Mouse (Mus musculus) cerebellum, adult (tissue): ENCODE data around the gene Tacc2.

ENCODE experiments used
- ATAC-seq: cut with Nextera tagmentation; 2 replicates; pipeline ENCODE4 v1.9.2; 2017; ENCODE audit warnings: mild to moderate bottlenecking, moderate library complexity, mixed read lengths; ENCODE audit not compliant: insufficient number of reproducible peaks, low FRiP score, low TSS enrichment

The Tacc2 gene

DNA sequence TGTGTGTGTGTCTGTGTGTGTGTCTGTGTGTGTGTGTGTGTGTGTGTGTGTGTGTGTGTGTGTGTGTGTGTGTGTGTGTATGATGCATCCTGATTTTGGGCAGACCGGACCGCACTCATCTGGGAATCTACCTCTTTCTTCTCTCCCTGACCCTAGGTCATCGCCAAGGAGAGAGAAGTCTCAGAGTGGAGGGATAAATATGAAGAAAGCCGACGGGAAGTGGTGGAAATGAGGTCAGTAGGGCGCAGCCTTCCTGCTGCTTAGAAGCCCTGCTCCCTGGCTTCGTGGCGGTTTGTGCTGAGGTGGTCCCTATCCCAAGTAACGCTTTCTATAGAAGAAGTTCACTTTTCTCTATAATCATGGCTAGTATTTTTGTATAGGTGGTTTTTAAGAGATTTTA is 174.4 kb downstream of the Tacc2 start:
- no peak for ATAC-seq

DNA sequence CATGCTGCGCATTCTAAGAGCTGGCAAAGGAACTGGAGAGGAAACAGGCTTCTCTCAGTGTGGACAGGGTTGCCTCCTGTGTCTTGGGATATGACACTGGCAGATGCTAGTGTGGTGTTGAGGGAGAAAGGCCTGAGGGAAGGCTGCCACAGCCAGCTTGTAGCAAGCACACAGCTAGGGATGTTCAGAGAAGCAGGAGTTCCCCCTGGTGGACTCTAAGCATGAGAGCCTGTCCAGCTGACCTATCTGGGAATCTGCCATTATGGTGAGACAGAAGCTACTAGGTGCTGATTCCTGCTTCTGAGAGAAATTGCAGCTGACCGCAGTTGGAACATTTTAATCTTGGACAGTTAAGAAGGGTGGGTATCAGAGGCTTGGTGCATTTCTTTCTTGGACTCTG is 177.6 kb downstream of the Tacc2 start:
- ATAC-seq = peak; percentile 80; the same call in 1 of the 2 replicates

DNA sequence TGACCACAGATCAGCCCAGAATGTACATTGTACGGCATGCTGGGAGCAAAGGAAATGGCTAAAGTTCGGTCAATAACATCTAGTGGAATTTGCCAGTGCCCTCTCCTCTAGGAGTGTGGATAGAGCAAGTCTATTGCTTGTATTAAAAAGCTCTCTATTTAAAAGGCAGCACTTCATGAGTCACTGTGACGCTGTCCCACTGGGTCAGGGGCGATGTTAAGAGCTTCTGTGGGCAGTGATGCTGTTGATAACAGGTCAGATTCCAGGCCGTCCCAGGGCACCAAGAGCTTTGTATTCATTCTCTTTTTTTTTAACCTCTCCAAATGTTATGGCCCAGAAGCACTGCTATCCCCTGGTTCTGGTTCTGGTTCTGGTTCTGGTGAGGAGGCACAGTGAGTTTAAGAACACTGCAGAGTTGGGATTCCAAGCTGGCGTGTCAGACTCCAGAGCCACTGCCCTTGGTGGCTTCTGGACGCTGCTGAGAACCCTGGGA is 179.2 kb downstream of the Tacc2 start:
- ATAC-seq = no peak

DNA sequence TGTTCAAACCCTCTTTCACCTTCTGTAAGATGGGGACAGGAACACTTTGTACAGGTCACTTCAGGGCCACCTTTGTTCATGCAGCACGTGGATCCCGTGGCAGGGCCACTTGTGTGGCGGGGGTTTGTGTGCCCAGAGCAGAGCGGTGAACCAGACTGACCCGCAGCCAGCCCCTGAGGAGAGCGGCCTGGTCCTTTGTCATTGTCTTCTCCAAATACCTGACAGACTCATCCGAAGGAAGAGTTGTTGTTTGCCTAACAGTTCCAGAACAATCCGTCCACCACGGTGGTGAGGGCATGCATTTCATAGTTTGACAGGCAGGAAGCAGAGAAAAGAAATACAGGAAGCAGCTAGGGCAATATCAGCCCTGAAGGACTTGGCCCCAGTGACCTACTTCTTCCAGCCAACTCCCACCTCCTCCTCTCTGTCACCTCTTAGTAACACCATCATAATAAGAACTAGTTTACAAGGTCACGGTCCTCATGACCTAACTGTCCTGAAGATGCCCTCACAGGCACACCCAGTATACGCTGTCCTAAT is 180.2 kb downstream of the Tacc2 start:
- ATAC-seq = no peak

DNA sequence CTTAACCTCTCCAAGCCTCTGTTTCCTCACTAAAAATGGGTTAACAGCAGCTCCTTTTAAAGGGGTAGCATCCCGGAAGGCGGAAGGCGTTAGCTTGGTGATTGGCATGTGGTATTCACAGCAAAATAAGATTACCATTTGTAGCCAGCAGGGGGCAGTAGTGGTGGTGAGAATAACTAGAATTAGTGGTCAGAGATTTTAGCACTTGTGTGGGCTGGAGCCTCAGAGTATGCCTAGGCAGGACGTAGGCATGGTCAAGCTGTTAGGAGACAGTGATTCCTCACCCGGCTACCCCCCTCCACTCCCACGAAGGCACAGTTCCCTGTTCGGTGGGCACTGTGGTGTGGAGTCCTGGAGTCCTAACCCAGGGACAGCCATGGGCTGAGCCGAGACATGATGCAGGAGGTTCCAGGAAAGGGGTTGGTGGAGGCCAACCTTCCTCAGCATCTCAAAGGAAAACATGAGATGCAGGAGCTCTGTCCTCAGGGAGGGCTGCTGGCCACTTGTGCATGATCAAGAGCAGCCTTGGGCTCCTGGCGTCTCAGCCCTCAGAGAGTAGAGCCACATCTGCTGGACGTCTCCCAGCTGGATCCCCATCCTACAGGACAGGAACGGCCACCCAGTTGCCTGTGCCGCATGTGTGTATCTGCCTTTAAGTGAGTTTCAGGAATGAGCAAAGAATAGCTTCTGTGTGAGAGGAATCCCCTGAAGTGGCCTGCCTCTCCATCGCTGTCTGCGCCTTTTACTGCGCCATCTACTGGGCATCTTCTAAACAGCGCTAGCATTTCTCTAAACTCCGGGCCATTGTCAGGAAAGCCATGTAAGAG is 185.0 kb downstream of the Tacc2 start:
- ATAC-seq = peak; percentile 71; the same call in 1 of the 2 replicates

DNA sequence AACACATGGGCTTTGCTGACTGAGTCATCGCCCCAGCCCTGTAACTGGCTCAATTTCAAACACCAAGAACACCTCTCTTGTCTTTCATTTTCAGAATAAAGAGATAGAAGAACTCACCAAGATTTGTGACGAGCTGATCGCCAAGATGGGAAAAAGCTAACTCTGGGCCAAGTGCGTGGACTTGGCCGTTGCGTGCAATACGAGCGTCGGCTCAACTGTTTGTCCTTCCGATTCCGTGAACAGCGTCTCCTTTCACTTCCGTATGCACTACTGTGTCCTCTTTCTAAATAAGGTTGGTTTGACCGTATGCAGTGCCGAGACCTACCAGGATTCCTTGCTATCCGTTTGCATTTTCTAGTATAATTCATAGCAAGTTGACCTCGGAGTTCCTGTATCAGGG is 186.9 kb downstream of the Tacc2 start:
- no peak for ATAC-seq

DNA sequence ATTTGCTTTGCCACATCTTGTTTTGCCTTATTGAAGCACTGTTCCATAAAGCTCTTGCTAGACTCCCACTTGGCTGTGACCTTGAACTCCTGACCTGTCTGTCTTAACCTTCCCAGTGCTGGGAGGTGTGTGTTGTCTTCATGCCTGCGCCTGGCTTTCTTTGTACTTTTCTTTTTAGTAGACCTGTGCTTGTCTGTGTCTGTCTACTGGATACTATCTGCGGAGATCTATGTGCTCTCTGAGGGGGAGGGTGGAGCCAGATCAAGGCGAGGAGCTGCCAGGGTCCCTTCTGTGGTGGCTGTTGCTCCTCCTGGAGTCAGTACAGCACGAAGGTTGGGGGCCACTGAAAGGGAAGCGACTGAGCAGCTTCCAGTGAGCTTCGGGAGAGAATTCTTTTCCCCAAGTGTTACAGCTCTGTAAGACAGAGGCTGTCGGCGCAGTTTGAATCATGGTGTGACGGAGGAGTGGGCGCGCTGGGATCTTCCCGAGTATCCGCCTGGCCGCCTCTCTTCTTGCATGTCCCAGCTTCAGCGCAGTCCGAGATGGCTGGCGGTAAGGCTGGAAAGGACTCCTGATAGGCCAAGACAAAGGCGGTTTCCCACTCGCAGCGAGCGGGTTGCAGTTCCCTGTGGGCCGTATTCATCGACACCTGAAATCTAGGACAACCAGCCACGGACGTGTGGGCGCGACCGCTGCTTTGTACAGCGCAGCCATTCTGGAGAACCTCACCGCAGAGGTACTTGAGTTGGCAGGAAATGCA is 189.4 kb downstream of the Tacc2 start:
- no peak for ATAC-seq

DNA sequence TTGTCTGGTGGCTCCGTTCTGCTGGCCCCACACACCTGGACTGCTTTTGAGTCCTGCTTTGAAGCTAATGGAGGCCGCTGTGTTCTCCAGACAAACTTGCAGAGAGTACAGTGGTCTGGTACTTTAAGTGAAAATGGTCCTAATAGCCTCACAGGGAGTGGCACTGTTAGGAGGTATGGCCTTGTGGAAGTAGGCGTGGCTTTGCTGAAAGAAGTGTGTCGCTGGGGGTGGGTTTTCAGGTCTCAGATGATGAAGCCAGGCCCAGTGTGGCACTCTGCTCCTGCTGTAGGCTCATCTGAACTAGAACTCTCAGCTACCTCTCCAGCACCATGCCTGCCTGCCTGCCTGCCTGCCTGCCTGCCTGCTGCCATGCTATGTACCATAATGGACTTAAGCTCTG is 190.9 kb downstream of the Tacc2 start:
- no peak for ATAC-seq

DNA sequence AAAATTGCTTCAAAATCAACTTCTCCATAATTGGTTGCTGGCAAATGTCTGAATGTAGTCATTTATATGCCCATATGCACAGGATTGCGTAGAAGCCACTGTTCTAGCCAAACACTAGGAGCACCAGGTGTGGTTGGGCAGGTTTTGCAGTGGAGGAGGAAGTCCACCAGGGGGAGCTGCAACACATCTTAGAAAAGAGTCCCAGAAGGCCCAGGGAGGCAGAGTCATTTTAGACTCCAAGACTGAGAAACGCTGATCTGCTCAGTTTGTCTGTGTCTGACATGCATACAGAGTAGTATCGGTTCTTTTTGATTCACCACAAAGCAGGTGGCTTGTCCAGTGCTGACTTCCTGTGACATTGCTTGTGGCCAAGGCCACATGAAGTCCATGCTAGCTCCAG is 193.5 kb downstream of the Tacc2 start:
- peak; percentile 58; the same call in 1 of the 2 replicates for ATAC-seq

DNA sequence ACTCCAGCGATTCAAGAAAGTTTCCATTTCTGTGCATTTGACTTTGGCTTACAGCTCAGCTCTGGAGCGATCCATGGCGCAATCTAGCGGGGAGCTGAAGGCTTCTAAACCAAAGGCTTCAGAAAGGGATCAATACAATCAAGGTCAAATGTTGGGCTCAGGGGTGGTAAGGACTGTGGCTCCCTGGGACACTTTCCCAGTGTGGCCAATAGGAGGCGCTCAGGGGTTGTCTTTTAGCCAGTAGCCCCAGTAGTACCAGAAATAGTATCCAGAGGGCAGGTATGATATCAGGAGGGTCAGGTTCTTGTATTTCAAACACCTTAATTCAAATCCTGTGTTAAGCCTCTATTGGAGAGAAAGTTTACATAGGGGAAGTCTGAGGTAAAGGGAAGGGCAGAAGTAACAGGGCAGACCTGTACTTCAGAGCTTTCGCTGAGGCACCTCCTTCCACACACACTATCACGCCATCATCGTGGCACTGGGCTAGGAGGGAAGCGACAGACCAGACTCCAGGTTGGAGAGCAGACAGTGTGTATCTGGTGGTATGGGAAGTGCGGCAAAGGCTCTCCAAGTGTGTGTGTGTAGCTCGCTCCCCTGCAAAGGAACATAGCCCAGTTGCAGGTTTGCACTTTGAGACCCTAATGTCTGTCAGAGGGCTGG is 196.1 kb downstream of the Tacc2 start:
- ATAC-seq = no peak

DNA sequence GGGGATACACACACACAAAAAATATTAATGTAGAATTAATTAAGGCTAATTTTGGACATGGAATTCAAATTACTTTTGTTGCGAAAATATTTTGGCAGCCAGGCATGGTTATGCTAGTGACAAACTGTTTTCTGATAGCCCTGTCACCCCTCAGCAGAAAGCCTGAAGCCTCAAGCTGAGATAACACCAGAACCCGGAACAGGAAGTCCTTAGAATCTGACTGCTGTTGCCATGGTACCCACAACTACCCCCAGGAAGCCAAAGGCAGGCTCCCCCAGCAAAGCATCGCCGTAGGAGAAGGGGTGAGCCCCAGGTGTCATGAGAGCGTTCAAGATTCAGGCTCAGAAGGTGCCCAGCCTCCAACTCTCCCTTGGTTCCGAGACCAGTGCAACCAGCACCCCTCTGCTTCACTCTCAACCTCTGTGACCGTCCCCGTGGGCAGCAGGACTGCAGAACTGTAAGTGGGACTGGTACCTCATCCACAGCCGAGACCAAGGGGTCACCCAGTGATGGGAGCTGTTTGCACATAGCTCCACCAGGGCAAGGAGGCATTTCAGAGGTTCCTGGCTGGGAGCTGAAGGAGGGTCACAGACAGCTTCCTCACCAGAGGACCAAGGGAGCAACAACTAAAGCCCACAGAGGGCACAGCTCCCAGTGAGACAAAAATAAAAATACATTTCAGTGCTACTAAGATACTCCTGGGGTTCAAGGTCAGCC is 196.8 kb downstream of the Tacc2 start, which contains the start of gene Btbd16:
Btbd16 (plus strand) TSS at position 156 of the 717 bp plus-strand sequence.
- ATAC-seq = no peak

DNA sequence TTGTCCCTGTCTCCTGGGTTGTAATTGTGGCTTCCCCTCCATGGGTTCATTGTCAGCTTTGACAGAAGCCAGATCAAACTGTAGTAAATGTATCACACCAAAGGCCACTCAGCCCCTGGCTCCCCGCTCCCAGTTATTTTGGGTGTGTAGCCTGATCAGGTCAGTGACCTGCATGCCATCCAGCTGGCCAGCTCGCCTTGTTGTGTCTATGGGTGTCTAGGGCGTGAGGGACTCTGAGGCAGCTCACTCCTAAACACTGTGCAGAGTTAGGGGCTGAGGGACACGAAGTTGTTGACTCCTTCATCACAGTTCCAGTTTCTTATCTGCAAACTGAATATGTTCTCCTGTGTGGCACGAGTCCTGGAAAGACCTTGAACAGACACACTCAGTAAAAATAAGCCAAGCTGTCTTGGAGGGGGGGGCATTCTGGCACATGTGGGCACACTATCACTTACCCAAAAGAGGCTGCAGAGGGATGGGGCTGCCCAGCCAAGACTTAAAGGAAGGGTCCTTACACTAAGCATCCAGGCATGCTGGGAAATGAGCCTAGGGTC is 203.7 kb downstream of the Tacc2 start:
- no peak for ATAC-seq

DNA sequence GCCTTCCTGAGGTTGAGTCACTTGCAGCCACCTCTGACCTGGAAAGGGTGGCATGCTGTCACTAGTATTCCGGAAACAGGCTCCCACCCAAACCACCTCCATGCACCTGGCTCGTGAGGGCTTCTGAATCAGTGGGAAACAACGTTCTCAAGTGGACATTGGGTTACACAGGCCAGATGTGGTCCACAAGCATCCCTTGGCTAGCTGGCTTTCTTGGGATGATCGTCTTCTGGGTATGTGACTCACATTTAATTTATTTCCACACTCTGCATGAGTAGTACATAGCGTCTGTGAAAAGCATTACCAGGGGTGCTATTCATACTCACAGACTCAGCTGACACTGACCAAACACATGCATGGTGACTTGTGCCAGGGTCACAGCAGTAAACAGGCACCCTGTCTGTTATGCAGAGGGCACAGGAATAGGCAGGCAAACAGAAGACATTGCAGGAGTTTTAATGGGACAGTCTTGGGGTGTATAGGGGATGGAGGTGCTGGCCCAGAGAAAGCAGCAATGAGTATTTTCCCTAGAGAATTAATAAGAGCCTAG is 205.3 kb downstream of the Tacc2 start:
- ATAC-seq = no peak

DNA sequence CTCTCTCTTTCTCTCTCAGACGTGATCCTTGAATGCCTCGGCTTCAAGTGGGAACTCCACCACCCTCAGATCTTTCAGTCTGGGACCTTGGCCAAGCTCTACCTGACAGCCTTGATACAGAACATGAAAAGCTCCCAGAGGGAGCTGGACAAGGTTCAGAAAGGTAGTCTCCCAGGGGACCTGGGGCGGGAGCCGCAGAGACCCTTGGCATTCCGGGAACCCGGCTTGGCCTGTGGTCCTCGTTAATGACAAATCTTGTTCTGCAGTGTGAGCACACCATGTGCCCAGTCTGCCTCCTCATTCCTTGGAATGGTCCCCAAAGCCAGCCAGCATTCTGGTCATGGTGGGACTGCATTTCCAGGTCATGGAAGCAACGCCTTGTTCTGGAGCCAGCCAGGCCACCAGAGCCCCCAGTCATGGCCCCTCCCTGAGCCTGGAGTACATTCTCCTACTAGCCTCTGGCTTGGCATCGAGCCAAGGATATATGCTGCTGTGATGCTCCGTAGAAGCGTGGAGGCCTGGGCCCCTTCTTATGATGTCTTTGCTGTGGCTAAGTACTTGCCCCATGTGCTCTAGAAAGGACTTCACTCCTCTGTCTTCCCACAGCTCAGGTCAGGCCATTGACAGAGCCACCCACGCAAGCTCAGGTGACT is 208.8 kb downstream of the Tacc2 start:
- ATAC-seq = no peak

DNA sequence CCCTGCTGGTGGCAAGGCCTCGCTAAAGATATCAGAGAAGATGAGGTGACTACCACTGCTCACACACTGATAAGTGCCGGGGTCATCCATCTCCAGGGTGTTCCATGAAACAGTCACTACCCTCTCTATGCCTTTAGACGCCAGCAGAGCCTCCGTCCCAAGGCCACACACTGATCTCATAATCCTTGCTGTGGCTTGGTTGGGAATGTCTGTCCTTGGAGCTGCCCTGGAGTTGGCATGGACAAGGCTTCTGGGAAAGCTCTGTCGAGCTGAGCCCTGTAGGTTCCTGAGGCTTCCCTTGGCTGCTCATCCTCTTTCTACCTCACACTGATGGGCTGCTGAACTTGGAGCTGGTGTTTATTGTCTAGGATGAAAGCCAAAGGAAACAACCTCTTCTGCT is 209.5 kb downstream of the Tacc2 start:
- no peak for ATAC-seq

DNA sequence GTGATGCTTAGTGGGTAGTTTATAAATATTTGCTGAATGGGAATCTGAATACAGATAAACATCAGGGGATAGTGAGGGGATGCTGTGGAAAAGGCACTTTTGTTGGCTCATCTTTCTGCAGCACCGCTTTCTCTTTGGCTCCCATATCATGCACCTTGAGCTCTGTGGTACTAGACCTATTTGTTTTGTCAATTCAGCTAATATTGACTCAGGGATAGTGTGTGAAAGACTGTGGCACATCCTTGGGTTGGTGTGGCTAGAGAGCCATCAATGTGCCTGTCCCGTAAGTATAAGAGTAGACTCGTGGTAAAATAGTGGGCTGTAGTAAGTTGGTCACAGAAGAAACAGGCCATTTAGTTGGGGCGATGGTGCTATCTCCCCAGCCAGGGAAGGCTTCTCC is 210.3 kb downstream of the Tacc2 start:
- no peak for ATAC-seq

DNA sequence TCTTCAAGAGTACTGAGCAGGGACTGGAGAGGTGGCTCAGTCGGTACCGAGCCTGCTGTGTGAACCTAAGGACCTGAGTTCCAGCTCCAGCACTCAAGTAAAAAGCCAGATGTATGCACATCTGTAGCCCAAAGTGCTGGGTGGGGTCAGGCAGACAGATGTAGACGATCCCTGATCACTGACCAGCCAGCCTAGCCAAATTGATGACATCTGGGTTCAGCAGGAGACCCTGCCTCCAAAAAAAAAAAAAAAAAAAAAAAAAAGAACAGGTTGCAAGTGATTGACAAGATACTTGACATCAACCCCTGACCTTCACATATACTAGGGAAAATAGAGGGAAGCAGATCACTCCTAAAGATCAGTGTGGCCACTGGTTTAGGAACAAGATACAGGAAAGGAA is 211.7 kb downstream of the Tacc2 start:
- no peak for ATAC-seq

DNA sequence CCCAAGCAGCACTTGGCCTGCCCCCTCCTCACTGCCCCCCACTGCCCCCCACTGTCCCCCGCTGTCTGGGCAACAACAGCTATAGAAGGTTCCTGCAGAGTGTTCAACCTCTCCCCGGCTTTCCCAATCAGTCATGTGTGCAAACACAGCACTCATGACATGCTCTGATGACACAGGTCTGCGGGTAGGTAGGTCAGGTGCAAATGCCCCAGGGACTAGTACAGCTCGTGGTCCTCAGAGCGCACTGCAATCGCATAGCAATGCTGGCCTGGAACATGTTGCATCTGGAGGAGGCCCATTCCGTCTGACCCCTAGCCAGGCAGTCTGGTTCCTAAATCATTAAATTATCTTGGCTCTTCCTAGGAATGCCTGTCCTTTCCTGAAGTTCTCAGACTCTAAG is 212.2 kb downstream of the Tacc2 start:
- ATAC-seq = no peak

DNA sequence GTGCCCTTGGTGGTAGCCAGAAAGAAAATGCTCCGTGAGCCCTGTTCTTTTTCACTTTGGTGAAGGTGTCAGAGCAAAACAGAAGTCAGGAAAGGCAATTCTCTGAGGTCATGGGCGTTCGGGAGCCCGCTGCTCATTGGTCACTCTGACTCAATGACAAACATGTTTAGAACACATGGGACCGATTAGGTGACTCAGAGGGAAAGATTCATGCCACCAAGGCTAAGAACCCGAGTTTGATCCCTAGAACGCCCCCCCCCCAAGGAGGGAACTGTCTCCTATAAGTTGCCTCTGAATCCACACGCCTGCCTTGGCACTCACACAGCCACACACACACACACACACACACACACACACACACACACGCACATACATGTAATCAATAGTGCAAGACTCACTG is 216.4 kb downstream of the Tacc2 start:
- no peak for ATAC-seq
